Mouse (Mus musculus): ENCODE measurements around the gene Akap6. TPM values are rescaled to one million over a fixed set of nuclear protein-coding genes. Genes with fewer than 3 reads are reported as not detected.

Gene Akap6
- total and polyA plus RNA-seq, 3 experiments, result 0.12 to 0.42 (median 0.33) TPM

- no peaks in the 10 kb centered on the region for H3K36me3 ChIP-seq (replicated peaks in 1 of 2; ENCODE audit: control insufficient read depth in 1 of 2, insufficient read depth in 1 of 2, low read length in 1 of 2)
- H3K4me3 ChIP-seq (replicated peaks in 1 of 3; ENCODE audit: low read depth in 2 of 3, low read length in 2 of 3, poor library complexity in 1 of 3), result peak overlapping the region; percentile 26 to 37 (median 37)
- in situ Hi-C loops (cut with MboI; ENCODE audit: low pct_ligation_motif_present, low pct_unique_long_range_greater_than_20kb, low sequenced_read_pairs) (no loop called here), dilution Hi-C loops (cut with MboI; ENCODE audit: extremely low pct_ligation_motif_present, extremely low pct_unique_long_range_greater_than_20kb, low sequenced_read_pairs) (no loop called here)
- peak overlapping the region; percentile 77 for H3K27ac ChIP-seq (ENCODE audit: insufficient read depth, low read depth)
- H3K27me3 ChIP-seq (replicated peaks), result no peaks in the 10 kb centered on the region
- no peaks in the 10 kb centered on the region for H3K79me2 ChIP-seq (replicated peaks; ENCODE audit: control insufficient read depth, extremely low read depth, insufficient read depth, poor library complexity, severe bottlenecking)
- H3K4me2 ChIP-seq (ENCODE audit: insufficient read depth, low read depth, poor library complexity, severe bottlenecking), result peak overlapping the region; percentile 43
- TF ChIP-seq ELF1 (IDR thresholded peaks at IDR 0.05; ENCODE audit: low read depth, low read length) (peak; percentile 59; the same call in 1 of the 2 replicates), MEF2A (IDR thresholded peaks at IDR 0.05; ENCODE audit: borderline replicate concordance, low read depth, low read length) (peak; percentile 77), ZNF384 (IDR thresholded peaks at IDR 0.05; ENCODE audit: low read depth, low read length) (no peak), POLR2A (IDR thresholded peaks at IDR 0.05; ENCODE audit: low read depth, low read length) (peak; percentile 46), MXI1 (IDR thresholded peaks at IDR 0.05; ENCODE audit: low read depth, low read length) (peak; percentile 80), BHLHE40 (IDR thresholded peaks at IDR 0.05; ENCODE audit: low read depth, low read length) (peak; percentile 94), MAZ (IDR thresholded peaks at IDR 0.05; ENCODE audit: low read depth, low read length) (peak; percentile 46; the same call in 1 of the 2 replicates), SMC3 (IDR thresholded peaks at IDR 0.05; ENCODE audit: low read depth, low read length) (peak; percentile 17; the same call in 1 of the 2 replicates), ZC3H11A (IDR thresholded peaks at IDR 0.05; ENCODE audit: low read depth, low read length) (no peak), TCF12 (IDR thresholded peaks at IDR 0.05; ENCODE audit: low read depth, low read length) (peak; percentile 75; the same call in 1 of the 2 replicates), ETS1 (conservative IDR thresholded peaks at IDR 0.05; ENCODE audit: low read depth, low read length) (peak; percentile 92), ZMIZ1 (IDR thresholded peaks at IDR 0.05; ENCODE audit: low read depth, low read length) (peak; percentile 71; the same call in 1 of the 2 replicates), CTCF (conservative IDR thresholded peaks at IDR 0.05 in 1 of 2, IDR thresholded peaks at IDR 0.05 in 1 of 2; ENCODE audit: low read depth in 2 of 2, low read length in 2 of 2) (no peak), USF2 (conservative IDR thresholded peaks at IDR 0.05; ENCODE audit: low read depth, low read length) (peak; percentile 74), GABPA (IDR thresholded peaks at IDR 0.05; ENCODE audit: insufficient replicate concordance, low read depth, low read length) (no peak), HCFC1 (IDR thresholded peaks at IDR 0.05; ENCODE audit: low read depth, low read length) (peak; percentile 41), EP300 (IDR thresholded peaks at IDR 0.05; ENCODE audit: low read length) (peak; percentile 77), JUND (conservative IDR thresholded peaks at IDR 0.05; ENCODE audit: low read depth, low read length) (peak; percentile 94), RAD21 (IDR thresholded peaks at IDR 0.05; ENCODE audit: low read depth, low read length) (no peak; the same call in 1 of the 2 replicates), POLR2AphosphoS2 (IDR thresholded peaks at IDR 0.05; ENCODE audit: low read depth, low read length) (no peak), TBP (conservative IDR thresholded peaks at IDR 0.05; ENCODE audit: low read depth, low read length) (peak; percentile 92), MAX (IDR thresholded peaks at IDR 0.05; ENCODE audit: low read length) (peak; percentile 83), ZKSCAN1 (IDR thresholded peaks at IDR 0.05; ENCODE audit: borderline replicate concordance, low read depth, low read length) (no peak), MAFK (IDR thresholded peaks at IDR 0.05; ENCODE audit: insufficient replicate concordance, low read length) (peak; percentile 89), MYC (IDR thresholded peaks at IDR 0.05; ENCODE audit: low read depth, low read length) (peak; percentile 84), NRF1 (IDR thresholded peaks at IDR 0.05; ENCODE audit: low read depth, low read length) (no peak), USF1 (IDR thresholded peaks at IDR 0.05; ENCODE audit: low read depth, low read length) (peak; percentile 76), PAX5 (IDR thresholded peaks at IDR 0.05; ENCODE audit: low read length) (no peak), KAT2A (IDR thresholded peaks at IDR 0.05; ENCODE audit: insufficient replicate concordance, low read length) (0 out of 2 replicates have a peak, but pooled peaks have one; percentile 25), UBTF (IDR thresholded peaks at IDR 0.05; ENCODE audit: low read depth, low read length) (0 out of 2 replicates have a peak, but pooled peaks have one; percentile 75), E2F4 (IDR thresholded peaks at IDR 0.05; ENCODE audit: insufficient replicate concordance, low read depth, low read length) (no peak), IRF4 (IDR thresholded peaks at IDR 0.05; ENCODE audit: low read depth, low read length) (peak; percentile 95), CHD2 (IDR thresholded peaks at IDR 0.05; ENCODE audit: low read length) (peak; percentile 48; the same call in 1 of the 2 replicates), NELFE (IDR thresholded peaks at IDR 0.05; ENCODE audit: low read depth, low read length) (peak; percentile 59), CHD1 (IDR thresholded peaks at IDR 0.05; ENCODE audit: low read depth, low read length) (no peak; the same call in 1 of the 2 replicates), RCOR1 (conservative IDR thresholded peaks at IDR 0.05; ENCODE audit: low read depth, low read length) (no peak), SIN3A (IDR thresholded peaks at IDR 0.05; ENCODE audit: low read length) (peak; percentile 86; the same call in 1 of the 2 replicates), JUN (IDR thresholded peaks at IDR 0.05; ENCODE audit: insufficient read depth, low read depth, low read length) (peak; percentile 68; the same call in 1 of the 2 replicates)
- no peaks in the 10 kb centered on the region for H3K9me3 ChIP-seq (replicated peaks; ENCODE audit: low read length)
- H3K9ac ChIP-seq (ENCODE audit: insufficient read depth, low read depth), result peak overlapping the region; percentile 37
- peak; percentile 95 for DNase-seq (ENCODE audit: extremely low read depth)
- peaks cover 7 to 34% of the 10 kb centered on the region in 2 experiments; a peak in 3 of 4 replicates for H3K4me1 ChIP-seq (ENCODE audit: control insufficient read depth in 1 of 2, insufficient read depth in 2 of 2)
These were observed 83.8 kb downstream of the Akap6 start for GRCm38 (mm10) chr12:52782902-52783441.
